Mouse (Mus musculus): ENCODE data around the gene 1700013G24Rik.

DNA sequence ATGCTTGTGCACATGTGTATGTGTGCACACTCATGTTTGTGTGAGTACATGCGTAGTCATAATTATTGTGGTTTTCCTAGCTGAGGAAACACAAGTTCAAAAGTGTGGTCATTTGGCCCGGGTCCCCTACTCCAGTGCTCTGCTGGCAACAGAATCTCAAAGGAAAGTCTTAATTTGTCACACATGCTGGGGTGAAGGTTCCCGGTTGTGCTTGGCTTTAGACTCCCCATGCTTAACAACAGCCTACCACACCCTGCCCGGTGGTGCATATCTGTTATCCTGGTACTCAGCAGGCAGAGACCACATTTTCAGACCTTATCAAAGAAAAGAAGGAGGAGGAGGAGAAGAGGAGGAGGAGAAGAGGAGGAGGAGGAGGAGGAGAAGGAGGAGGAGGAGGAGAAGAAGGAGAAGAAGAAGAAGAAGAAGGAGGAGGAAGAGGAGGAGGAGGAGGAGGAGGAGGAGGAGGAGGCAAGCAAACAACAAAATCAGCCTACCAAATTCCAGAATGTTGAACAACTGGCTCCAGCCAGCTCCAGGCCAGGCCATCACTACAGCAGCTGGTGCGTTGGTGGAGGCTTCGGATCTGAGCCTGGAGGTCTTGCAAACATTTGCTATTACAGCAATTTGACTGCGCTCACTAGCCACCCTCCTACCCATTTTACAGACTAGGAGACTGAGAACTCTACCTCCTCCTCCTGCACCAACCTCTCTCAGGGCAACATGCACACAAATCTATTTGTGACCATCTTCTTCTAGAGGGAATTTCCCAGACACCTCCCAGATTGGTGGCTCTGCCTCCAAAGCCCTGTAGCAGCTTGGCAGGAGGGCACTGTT is 5.5 kb upstream of the 1700013G24Rik start:
- TF ChIP-seq TAL1 (IDR thresholded peaks at IDR 0.05; ENCODE audit: low read length) = no peak
- no peak for TF ChIP-seq GATA1 (IDR thresholded peaks at IDR 0.05; ENCODE audit: low read length)

Measured in erythroblast, embryonic 14.5 days (primary cell).